Mouse (Mus musculus): Measurements from ENCODE around the gene Wfdc5. TPM values are rescaled to one million over a fixed set of nuclear protein-coding genes. Genes with fewer than 3 reads are reported as not detected.
A peak's percentile ranks its signal among the peaks of the same experiment; 100 is the strongest.

Wfdc5 gene
- polyA plus RNA-seq, 1 experiment: 0.24 TPM

- Histone ChIP-seq H3K27me3 (ENCODE audit: control insufficient read depth, insufficient read depth, low read length) (no peaks in the 10 kb centered on the region), H3K36me3 (ENCODE audit: control insufficient read depth, insufficient read depth, low read length) (no peaks in the 10 kb centered on the region), H3K4me1 (ENCODE audit: control insufficient read depth, insufficient read depth, insufficient read length, low read length) (no peaks in the 10 kb centered on the region), H3K4me3 (ENCODE audit: low read depth, low read length) (no peak within 1 kb of the TSS), H3K27ac (ENCODE audit: insufficient read depth, low read depth, low read length) (no peak within 1 kb of the TSS)
- 78% methylated on average over 20 of the region's 20 CpGs for WGBS
- TF ChIP-seq POLR2A (IDR thresholded peaks at IDR 0.05; ENCODE audit: low read depth, low read length) (no peak), CTCF (IDR thresholded peaks at IDR 0.05; ENCODE audit: extremely low read depth, insufficient read length, insufficient replicate concordance, low read depth, low read length) (no peak)
Observed at GRCm38 (mm10) chr2:164199626-164200327, 17.2 kb upstream of the Wfdc5 start, which contains the start of gene Wfdc15a. Gene Wfdc15a, minus strand, starts transcription at chr2:164200130.

GRCm38 (mm10) chr2:164196700-164196990, 14.1 kb upstream of the Wfdc5 start:
- TF ChIP-seq CTCF (IDR thresholded peaks at IDR 0.05; ENCODE audit: extremely low read depth, insufficient read length, insufficient replicate concordance, low read depth, low read length): no peak
- TF ChIP-seq POLR2A (IDR thresholded peaks at IDR 0.05; ENCODE audit: low read depth, low read length): no peak
- no peak overlapping the region for H3K27ac ChIP-seq (ENCODE audit: insufficient read depth, low read depth, low read length)
- 69% methylated on average over 5 of the region's 5 CpGs for WGBS
- no peaks in the 10 kb centered on the region for H3K27me3 ChIP-seq (ENCODE audit: control insufficient read depth, insufficient read depth, low read length)
- H3K4me3 ChIP-seq (ENCODE audit: low read depth, low read length): no peak overlapping the region
- H3K36me3 ChIP-seq (ENCODE audit: control insufficient read depth, insufficient read depth, low read length): no peaks in the 10 kb centered on the region
- H3K4me1 ChIP-seq (ENCODE audit: control insufficient read depth, insufficient read depth, insufficient read length, low read length): no peaks in the 10 kb centered on the region

- H3K27me3 ChIP-seq (ENCODE audit: control insufficient read depth, insufficient read depth, low read length): no peaks in the 10 kb centered on the region
- no peaks in the 10 kb centered on the region for H3K4me1 ChIP-seq (ENCODE audit: control insufficient read depth, insufficient read depth, insufficient read length, low read length)
- TF ChIP-seq POLR2A (IDR thresholded peaks at IDR 0.05; ENCODE audit: low read depth, low read length): no peak
- H3K27ac ChIP-seq (ENCODE audit: insufficient read depth, low read depth, low read length): no peak overlapping the region
- H3K36me3 ChIP-seq (ENCODE audit: control insufficient read depth, insufficient read depth, low read length): no peaks in the 10 kb centered on the region
- 79% methylated on average over 5 of the region's 5 CpGs for WGBS
- no peak overlapping the region for H3K4me3 ChIP-seq (ENCODE audit: low read depth, low read length)
Observed at GRCm38 (mm10) chr2:164195971-164196699, 13.6 kb upstream of the Wfdc5 start.

- Histone ChIP-seq H3K27me3 (ENCODE audit: control insufficient read depth, insufficient read depth, low read length) (no peaks in the 10 kb centered on the region), H3K36me3 (ENCODE audit: control insufficient read depth, insufficient read depth, low read length) (no peaks in the 10 kb centered on the region), H3K27ac (ENCODE audit: insufficient read depth, low read depth, low read length) (no peak overlapping the region), H3K4me1 (ENCODE audit: control insufficient read depth, insufficient read depth, insufficient read length, low read length) (no peaks in the 10 kb centered on the region), H3K4me3 (ENCODE audit: low read depth, low read length) (no peak overlapping the region)
- TF ChIP-seq POLR2A (IDR thresholded peaks at IDR 0.05; ENCODE audit: low read depth, low read length) (no peak), CTCF (IDR thresholded peaks at IDR 0.05; ENCODE audit: extremely low read depth, insufficient read length, insufficient replicate concordance, low read depth, low read length) (no peak)
- WGBS: 64% methylated on average over 5 of the region's 5 CpGs
Observed at GRCm38 (mm10) chr2:164194959-164195630, 12.6 kb upstream of the Wfdc5 start.

- no peaks in the 10 kb centered on the region for H3K36me3 ChIP-seq (ENCODE audit: control insufficient read depth, insufficient read depth, low read length)
- TF ChIP-seq CTCF (IDR thresholded peaks at IDR 0.05; ENCODE audit: extremely low read depth, insufficient read length, insufficient replicate concordance, low read depth, low read length) (no peak), POLR2A (IDR thresholded peaks at IDR 0.05; ENCODE audit: low read depth, low read length) (no peak)
- no peak overlapping the region for H3K27ac ChIP-seq (ENCODE audit: insufficient read depth, low read depth, low read length)
- no peak overlapping the region for H3K4me3 ChIP-seq (ENCODE audit: low read depth, low read length)
- H3K4me1 ChIP-seq (ENCODE audit: control insufficient read depth, insufficient read depth, insufficient read length, low read length): no peaks in the 10 kb centered on the region
- H3K27me3 ChIP-seq (ENCODE audit: control insufficient read depth, insufficient read depth, low read length): no peaks in the 10 kb centered on the region
Observed at GRCm38 (mm10) chr2:164192279-164192678, 9.7 kb upstream of the Wfdc5 start.

GRCm38 (mm10) chr2:164190576-164190975, 8.0 kb upstream of the Wfdc5 start, which contains the start of gene Wfdc12:
Gene Wfdc12, minus strand, starts transcription at chr2:164190608.
- WGBS: 59% methylated on average over 6 of the region's 6 CpGs
- Histone ChIP-seq H3K36me3 (ENCODE audit: control insufficient read depth, insufficient read depth, low read length) (no peaks in the 10 kb centered on the region), H3K27ac (ENCODE audit: insufficient read depth, low read depth, low read length) (no peak within 1 kb of the TSS), H3K4me1 (ENCODE audit: control insufficient read depth, insufficient read depth, insufficient read length, low read length) (no peaks in the 10 kb centered on the region), H3K27me3 (ENCODE audit: control insufficient read depth, insufficient read depth, low read length) (no peaks in the 10 kb centered on the region), H3K4me3 (ENCODE audit: low read depth, low read length) (no peak within 1 kb of the TSS)
- TF ChIP-seq POLR2A (IDR thresholded peaks at IDR 0.05; ENCODE audit: low read depth, low read length) (no peak), CTCF (IDR thresholded peaks at IDR 0.05; ENCODE audit: extremely low read depth, insufficient read length, insufficient replicate concordance, low read depth, low read length) (no peak)

GRCm38 (mm10) chr2:164188722-164189121, 6.2 kb upstream of the Wfdc5 start:
- no peak overlapping the region for H3K4me3 ChIP-seq (ENCODE audit: low read depth, low read length)
- H3K4me1 ChIP-seq (ENCODE audit: control insufficient read depth, insufficient read depth, insufficient read length, low read length): no peaks in the 10 kb centered on the region
- 27% methylated on average over 5 of the region's 5 CpGs for WGBS
- H3K27ac ChIP-seq (ENCODE audit: insufficient read depth, low read depth, low read length): no peak overlapping the region
- H3K27me3 ChIP-seq (ENCODE audit: control insufficient read depth, insufficient read depth, low read length): no peaks in the 10 kb centered on the region
- TF ChIP-seq CTCF (IDR thresholded peaks at IDR 0.05; ENCODE audit: extremely low read depth, insufficient read length, insufficient replicate concordance, low read depth, low read length): peak; percentile 66; the same call in 1 of the 2 replicates
- TF ChIP-seq POLR2A (IDR thresholded peaks at IDR 0.05; ENCODE audit: low read depth, low read length): no peak
- no peaks in the 10 kb centered on the region for H3K36me3 ChIP-seq (ENCODE audit: control insufficient read depth, insufficient read depth, low read length)
